Mouse (Mus musculus) testis, adult 2 months (tissue): ENCODE data around the gene Ntrk1.

Experiments used
- CTCF ChIP-seq: fragments of 200-500 bp; IDR thresholded peaks from 2 replicates; pipeline ENCODE4 v1.5.1; 2012; ENCODE audit warnings: low read depth, mild to moderate bottlenecking, inconsistent platforms, low read length, moderate library complexity; ENCODE audit not compliant: control insufficient read depth, insufficient read depth, insufficient replicate concordance
- POLR2A ChIP-seq: fragments of 200-500 bp; IDR thresholded peaks from 2 replicates; pipeline ENCODE4 v1.6.1; 2012; ENCODE audit warnings: low read depth, mild to moderate bottlenecking, inconsistent platforms, low read length, moderate library complexity; ENCODE audit not compliant: control insufficient read depth

- TF ChIP-seq CTCF (no peak), POLR2A (no peak)
These were observed 5.7 kb downstream of the Ntrk1 start for GRCm38 (mm10) chr3:87789248-87789647.
